Mouse (Mus musculus) brain, embryonic 14.5 days (tissue): ENCODE results near the gene Alg11.

Experiments used
- CTCF ChIP-seq: fragments of 200-500 bp; IDR thresholded peaks from 2 replicates; pipeline ENCODE4 v1.5.1; 2012; ENCODE audit warnings: inconsistent platforms, mild to moderate bottlenecking, moderate library complexity, borderline replicate concordance; ENCODE audit not compliant: insufficient read depth, insufficient read length; ENCODE audit errors: extremely low read depth
- POLR2A ChIP-seq: fragments of 200-500 bp; IDR thresholded peaks from 2 replicates; pipeline ENCODE4 v1.6.1; 2012; ENCODE audit warnings: mild to moderate bottlenecking, inconsistent platforms, borderline replicate concordance; ENCODE audit not compliant: poor library complexity, insufficient read depth, insufficient read length, severe bottlenecking; ENCODE audit errors: extremely low read depth

- no peak for TF ChIP-seq POLR2A
- no peak for TF ChIP-seq CTCF
These were observed 1.3 kb upstream of the Alg11 start for GRCm38 (mm10) chr8:22059153-22059738.
